Mouse (Mus musculus): Measurements from ENCODE around the gene Gm21627. TPM values are rescaled to one million over a fixed set of nuclear protein-coding genes. Genes with fewer than 3 reads are reported as not detected.
"Not testable (repeated sequence)": the region's sequence is repeated elsewhere in the genome, so short reads cannot be mapped to it uniquely, and the experiment has no call there.

Gm21627 gene
- not detected in 2 replicates for polyA plus RNA-seq (2015; fragmentation: Nextera tagmentation; extraction: Ambion mirVana)

DNA sequence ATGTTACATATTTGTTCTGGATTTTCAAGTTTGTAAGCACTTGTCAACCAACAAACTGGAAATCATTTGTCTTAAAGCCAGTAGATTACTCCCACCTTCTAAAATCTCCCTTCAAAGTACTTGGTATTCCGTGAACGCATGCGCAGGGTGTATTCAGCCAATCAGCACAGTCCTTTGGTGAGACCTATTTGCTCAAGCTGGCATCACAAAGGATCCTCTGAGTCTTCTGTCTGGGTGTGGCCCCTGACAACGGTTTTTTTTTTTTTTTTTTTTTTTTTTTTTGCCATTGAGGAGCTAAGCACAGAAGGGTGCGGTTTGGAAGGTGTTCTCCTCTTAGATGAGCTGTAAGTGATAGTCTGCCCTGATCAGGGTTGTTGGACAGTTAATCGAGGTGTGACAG is at the start of gene Gm21627:
Gene Gm21627 (plus strand): TSS at position 301 of the 400 bp plus-strand sequence.
- not testable (repeated sequence) for H3K4me1 ChIP-seq (replicated peaks); H3K9ac ChIP-seq; H3K4me2 ChIP-seq; H3K27ac ChIP-seq (replicated peaks); ATAC-seq (ENCODE audit: insufficient read depth); H3K4me3 ChIP-seq (replicated peaks); H3K36me3 ChIP-seq (replicated peaks); H3K9me3 ChIP-seq (replicated peaks); H3K27me3 ChIP-seq
- WGBS (ENCODE audit: insufficient replicate concordance): no CpG with 5 or more reads among the region's 6 CpGs

Data from liver, embryonic 15.5 days (tissue).